Mouse (Mus musculus) spleen, adult 2 months (tissue): Measurements from ENCODE around the gene Tc2n. TPM values are rescaled to one million over a fixed set of nuclear protein-coding genes. Genes with fewer than 3 reads are reported as not detected.
"Not testable (repeated sequence)": the region's sequence is repeated elsewhere in the genome, so short reads cannot be mapped to it uniquely, and the experiment has no call there.

Experiments
- DNase-seq, 2 experiments: peaks; one replicate each; pipeline versions ENCODE4 v3.0.0 to v3.0.0-alpha.2; 2012 to 2021; ENCODE audit warnings: low spot score in 2 of 2, low read depth in 1 of 2
- H3K27ac ChIP-seq: fragments of 200-500 bp; 2 replicates; pipeline ENCODE4 v1.5.1; 2012; ENCODE audit warnings: low read length, inconsistent platforms; ENCODE audit not compliant: insufficient read depth
- H3K27me3 ChIP-seq: fragments of 200-500 bp; 2 replicates; pipeline ENCODE4 v1.6.1; 2012; ENCODE audit warnings: mild to moderate bottlenecking, moderate library complexity, low read length, inconsistent platforms; ENCODE audit not compliant: control insufficient read depth, insufficient read depth
- H3K36me3 ChIP-seq: fragments of 200-500 bp; 2 replicates; pipeline ENCODE4 v1.6.1; 2012; ENCODE audit warnings: mild to moderate bottlenecking, low read length, inconsistent platforms; ENCODE audit not compliant: control insufficient read depth, insufficient read depth
- H3K4me1 ChIP-seq: fragments of 200-500 bp; 2 replicates; pipeline ENCODE4 v1.6.1; 2011; ENCODE audit warnings: inconsistent platforms; ENCODE audit not compliant: control insufficient read depth, insufficient read depth, insufficient read length
- H3K4me3 ChIP-seq: fragments of 200-500 bp; 2 replicates; pipeline ENCODE4 v1.5.1; 2011; ENCODE audit warnings: mild to moderate bottlenecking, inconsistent platforms; ENCODE audit not compliant: insufficient read depth, insufficient read length; ENCODE audit errors: extremely low read depth
- CTCF ChIP-seq: fragments of 200-500 bp; IDR thresholded peaks from 2 replicates; pipeline ENCODE4 v1.5.1; 2011; ENCODE audit warnings: mild to moderate bottlenecking, inconsistent platforms; ENCODE audit not compliant: insufficient read depth, insufficient read length, insufficient replicate concordance; ENCODE audit errors: extremely low read depth
- POLR2A ChIP-seq: fragments of 200-500 bp; IDR thresholded peaks from 2 replicates; pipeline ENCODE4 v1.6.1; 2011; ENCODE audit warnings: low read depth, low read length, inconsistent platforms
- WGBS: fragments of 180-500 bp; shearing (Covaris S2); methylation state at CpG from one replicate; pipeline ENCODE4 v1.1.7; 2018; 5-methylcytosine and 5-hydroxymethylcytosine counted together
- polyA plus RNA-seq: library from polyadenylated mRNA; depleted of rRNA; stranded (reverse); fragments of >200 nt; gene quantifications from 2 replicates; pipeline ENCODE4 v1.2.3, GENCODE M21; 2012; rRNA removed

Gene Tc2n
- polyA plus RNA-seq, 1 experiment: 0.11 TPM

DNA sequence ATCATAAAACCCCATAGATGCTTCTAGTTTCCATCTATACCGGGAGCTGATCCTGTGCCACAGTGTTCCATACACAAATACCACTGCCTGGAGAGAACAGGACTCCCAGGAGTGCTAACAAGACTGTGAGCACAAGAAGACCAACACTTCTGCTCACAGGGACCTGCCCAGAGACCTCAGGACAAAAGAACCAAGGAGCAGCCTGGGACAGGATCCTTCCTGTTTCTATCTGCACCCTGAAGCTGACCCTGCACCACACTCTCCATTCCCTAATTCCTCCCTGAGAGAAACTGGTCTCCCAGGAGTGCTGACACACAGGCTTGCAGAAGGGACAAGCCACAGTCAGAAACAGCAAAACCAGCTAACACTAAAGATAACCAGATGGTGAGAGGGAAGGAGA, 21.8 kb downstream of the Tc2n start:
- no peak for TF ChIP-seq CTCF
- no peak for TF ChIP-seq POLR2A
- WGBS: 90% methylated on average over 1 of the region's 1 CpGs
- Histone ChIP-seq H3K27me3 (no peaks in the 10 kb centered on the region), H3K4me1 (no peaks in the 10 kb centered on the region), H3K4me3 (no peak overlapping the region), H3K27ac (no peak overlapping the region), H3K36me3 (no peaks in the 10 kb centered on the region)
- no peak for DNase-seq

DNA sequence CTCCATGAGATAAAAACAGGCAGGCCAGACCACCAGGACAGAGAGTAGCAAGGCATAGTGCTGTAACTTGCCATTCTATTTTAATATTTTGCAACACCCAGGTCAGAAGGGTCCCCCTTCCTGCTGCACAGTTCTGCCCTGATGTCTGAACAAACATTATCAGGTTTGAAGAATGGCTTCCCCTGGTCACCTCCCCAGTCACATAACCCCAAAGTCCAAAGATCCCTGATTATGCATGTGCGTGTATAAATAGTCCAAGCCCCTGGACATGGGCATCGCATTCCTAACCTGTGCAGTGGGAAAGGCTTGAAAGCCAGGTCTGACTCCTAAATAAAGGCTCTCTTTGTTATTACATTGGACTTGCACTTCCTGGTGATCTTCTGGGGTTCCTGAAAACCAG, 37.8 kb downstream of the Tc2n start:
- no peak overlapping the region for H3K27ac ChIP-seq
- 89% methylated on average over 2 of the region's 2 CpGs for WGBS
- TF ChIP-seq POLR2A (no peak), CTCF (no peak)
- H3K4me3 ChIP-seq: no peak overlapping the region
- H3K4me1 ChIP-seq: no peaks in the 10 kb centered on the region
- DNase-seq: no peak
- no peaks in the 10 kb centered on the region for H3K27me3 ChIP-seq
- no peaks in the 10 kb centered on the region for H3K36me3 ChIP-seq

DNA sequence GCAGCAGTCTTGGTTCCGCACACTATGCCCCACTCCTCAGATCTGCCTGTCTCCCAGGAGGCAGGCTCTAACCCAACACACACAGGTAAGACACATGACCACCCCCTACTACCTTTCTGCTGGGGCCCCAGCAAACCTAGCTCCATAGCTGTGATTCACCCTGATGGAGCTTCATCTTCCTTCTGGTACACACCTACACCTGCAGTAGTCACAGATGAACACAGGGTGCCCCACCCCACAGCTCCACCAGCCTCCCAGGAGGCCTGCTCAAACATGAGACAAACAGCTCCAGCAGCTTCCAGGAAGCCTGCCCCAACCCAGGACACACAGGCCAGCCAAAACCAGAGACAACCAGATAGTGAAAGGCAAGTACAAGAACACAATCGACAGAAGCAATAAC, 50.8 kb downstream of the Tc2n start:
- TF ChIP-seq CTCF (no peak), POLR2A (no peak)
- no peak overlapping the region for H3K27ac ChIP-seq
- H3K27me3 ChIP-seq: no peaks in the 10 kb centered on the region
- no peak overlapping the region for H3K4me3 ChIP-seq
- no peak for DNase-seq
- 86% methylated on average over 2 of the region's 2 CpGs for WGBS
- no peaks in the 10 kb centered on the region for H3K36me3 ChIP-seq
- H3K4me1 ChIP-seq: no peaks in the 10 kb centered on the region

DNA sequence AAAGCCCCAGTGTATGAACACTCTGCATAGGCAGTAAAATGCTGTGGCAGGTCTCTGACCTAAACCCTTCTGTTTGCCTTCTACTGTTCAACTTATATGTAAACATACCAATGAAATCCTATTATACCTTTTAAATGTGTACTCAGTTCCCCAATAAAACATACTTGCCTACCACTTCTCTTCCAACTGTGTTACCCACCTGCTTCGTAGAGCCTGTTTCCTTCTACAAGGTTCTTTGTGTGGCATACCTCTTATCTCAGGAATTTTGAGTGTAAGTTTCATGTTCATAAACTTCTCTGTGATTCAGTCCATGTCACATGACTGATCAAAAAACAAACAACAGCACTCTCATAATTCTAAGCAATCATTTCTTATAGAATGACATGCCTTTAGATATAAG, 85.2 kb downstream of the Tc2n start:
- Histone ChIP-seq H3K27me3 (no peaks in the 10 kb centered on the region), H3K4me3 (no peak overlapping the region), H3K36me3 (no peaks in the 10 kb centered on the region), H3K4me1 (no peaks in the 10 kb centered on the region), H3K27ac (no peak overlapping the region)
- WGBS: 94% methylated on average over 1 of the region's 1 CpGs
- no peak for DNase-seq
- TF ChIP-seq CTCF (no peak), POLR2A (no peak)

DNA sequence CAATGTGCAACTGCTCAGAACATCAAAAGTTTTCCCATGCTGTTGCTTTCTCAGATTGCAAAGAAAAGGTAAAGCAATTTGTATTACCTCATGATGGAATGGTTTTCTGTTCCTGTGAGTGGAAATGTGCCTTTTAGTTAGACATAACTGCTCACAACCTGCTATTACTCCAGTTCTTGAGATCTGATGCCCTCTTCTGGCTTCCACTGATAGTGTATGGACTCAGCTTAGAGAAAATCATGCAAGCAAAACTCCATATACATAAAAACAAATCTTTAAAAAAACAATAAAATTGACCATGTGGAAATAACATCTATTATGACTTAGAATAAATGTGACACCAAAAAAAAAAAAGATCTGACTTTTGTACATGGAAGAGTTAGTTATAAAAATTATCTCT, 111.7 kb downstream of the Tc2n start:
- not testable (repeated sequence) for H3K4me1 ChIP-seq, H3K4me3 ChIP-seq, DNase-seq, H3K27ac ChIP-seq, H3K27me3 ChIP-seq, H3K36me3 ChIP-seq

Other genes with a start within 250 kb of the Tc2n start
- 60.5 and 64.2 TPM in 2 replicates for gene Fbln5, start 100.5 kb upstream of the Tc2n start, polyA plus RNA-seq
- 2.5 and 3.3 TPM in 2 replicates for gene Trip11, start 194.7 kb upstream of the Tc2n start, polyA plus RNA-seq
- 2.4 and 3.0 TPM in 2 replicates for gene Atxn3, start 239.7 kb upstream of the Tc2n start, polyA plus RNA-seq